Comparison of ENCODE assay signal across 29 mouse cellular contexts in genomic region chr1:97804520-97804919, GRCm38 (mm10).
"Had no signal": no experiment of that assay in that cellular context is flagged by ENCODE, and none has a peak within 500 bp of the region (broad histone marks: within the 10 kb centered on the region; RNA-seq: fewer than 3 reads in every experiment).

No protein-coding gene starts in this region.

- H3K36me3 ChIP-seq: embryonic facial prominence, embryonic 10.5 days; embryonic facial prominence, embryonic 12.5 days; embryonic facial prominence, embryonic 13.5 days; embryonic facial prominence, embryonic 15.5 days; forebrain, embryonic 10.5 days; forebrain, embryonic 12.5 days; forebrain, embryonic 15.5 days; heart, embryonic 10.5 days had no signal

- H3K27ac ChIP-seq: embryonic facial prominence, embryonic 10.5 days; embryonic facial prominence, embryonic 12.5 days; embryonic facial prominence, embryonic 13.5 days; embryonic facial prominence, embryonic 15.5 days; forebrain, embryonic 10.5 days; forebrain, embryonic 12.5 days; forebrain, embryonic 13.5 days; forebrain, embryonic 15.5 days; gastrocnemius, adult 2 months; heart, adult 2 months; heart, embryonic 10.5 days had no signal

- H3K4me2 ChIP-seq: embryonic facial prominence, embryonic 12.5 days; embryonic facial prominence, embryonic 13.5 days; embryonic facial prominence, embryonic 15.5 days; forebrain, embryonic 12.5 days; forebrain, embryonic 13.5 days; forebrain, embryonic 15.5 days; heart, embryonic 11.5 days had no signal

- H3K9me3 ChIP-seq: embryonic facial prominence, embryonic 10.5 days; embryonic facial prominence, embryonic 12.5 days; embryonic facial prominence, embryonic 13.5 days; embryonic facial prominence, embryonic 15.5 days; forebrain, embryonic 12.5 days; forebrain, embryonic 15.5 days had no signal

- H3K9ac ChIP-seq: embryonic facial prominence, embryonic 12.5 days; embryonic facial prominence, embryonic 13.5 days; embryonic facial prominence, embryonic 15.5 days; forebrain, embryonic 12.5 days; forebrain, embryonic 13.5 days; forebrain, embryonic 15.5 days; forebrain, postnatal 0 days had no signal

- H3K4me3 ChIP-seq: embryonic facial prominence, embryonic 10.5 days; embryonic facial prominence, embryonic 12.5 days; embryonic facial prominence, embryonic 13.5 days; embryonic facial prominence, embryonic 15.5 days; erythroblast, embryonic 14.5 days; forebrain, embryonic 10.5 days; forebrain, embryonic 12.5 days; forebrain, embryonic 13.5 days; forebrain, embryonic 15.5 days; gastrocnemius, adult 2 months; heart, adult 2 months; heart, embryonic 10.5 days had no signal

- H3K27me3 ChIP-seq: embryonic facial prominence, embryonic 12.5 days; embryonic facial prominence, embryonic 13.5 days; embryonic facial prominence, embryonic 15.5 days; forebrain, embryonic 12.5 days; forebrain, embryonic 13.5 days; forebrain, embryonic 15.5 days had no signal

- ATAC-seq: forebrain, embryonic 13.5 days; forebrain, embryonic 14.5 days; forebrain, embryonic 15.5 days; forebrain, embryonic 16.5 days; forebrain, postnatal 0 days had no signal

- H3K4me1 ChIP-seq: embryonic facial prominence, embryonic 10.5 days; embryonic facial prominence, embryonic 12.5 days; embryonic facial prominence, embryonic 13.5 days; embryonic facial prominence, embryonic 15.5 days; forebrain, embryonic 10.5 days; forebrain, embryonic 12.5 days; forebrain, embryonic 13.5 days; forebrain, embryonic 15.5 days; heart, embryonic 10.5 days had no signal

- DNase-seq: cerebellum, adult 8-10 months; cerebellum, adult 9-10 months; cerebellum, adult 9-11 months; cerebellum, postnatal 10 days; cerebellum, postnatal 14 days; cerebellum, postnatal 25 days; cerebellum, postnatal 36 days; embryo, embryonic 11 days; forebrain, postnatal 0 days; gastrocnemius, adult 2 months; gastrocnemius, postnatal 10 days; gastrocnemius, postnatal 14 days; gastrocnemius, postnatal 25 days; gastrocnemius, postnatal 36 days; heart, adult 18-20 months; heart, adult 2 months had no signal
